Mouse (Mus musculus): ENCODE results near the gene Gh. TPM values are rescaled to one million over a fixed set of nuclear protein-coding genes. Genes with fewer than 3 reads are reported as not detected.

The Gh gene
- not detected for polyA plus RNA-seq (2017; shearing (Covaris generic))

DNA sequence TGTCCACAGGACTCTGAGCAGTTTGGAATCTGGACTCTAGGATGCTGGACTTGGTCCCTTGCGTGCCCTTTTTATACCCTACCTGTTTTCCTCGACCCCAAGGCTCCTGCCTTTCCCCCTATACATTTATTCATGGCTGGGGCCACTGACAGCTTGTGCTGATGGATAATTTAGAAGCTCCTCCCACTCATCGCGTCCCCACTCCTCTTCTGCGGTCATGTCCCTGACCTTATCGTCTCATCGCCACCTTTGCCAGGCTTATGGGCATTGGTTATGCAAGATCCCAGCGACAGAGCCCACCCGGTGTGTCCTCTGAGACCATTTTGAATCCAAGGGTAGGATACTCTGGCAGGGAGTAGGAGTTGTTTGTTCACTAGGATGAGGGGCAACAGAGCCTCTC lies at the start of gene Gh:
Gene Gh, minus strand, starts transcription at position 101 of the 400 bp plus-strand sequence.

DNA sequence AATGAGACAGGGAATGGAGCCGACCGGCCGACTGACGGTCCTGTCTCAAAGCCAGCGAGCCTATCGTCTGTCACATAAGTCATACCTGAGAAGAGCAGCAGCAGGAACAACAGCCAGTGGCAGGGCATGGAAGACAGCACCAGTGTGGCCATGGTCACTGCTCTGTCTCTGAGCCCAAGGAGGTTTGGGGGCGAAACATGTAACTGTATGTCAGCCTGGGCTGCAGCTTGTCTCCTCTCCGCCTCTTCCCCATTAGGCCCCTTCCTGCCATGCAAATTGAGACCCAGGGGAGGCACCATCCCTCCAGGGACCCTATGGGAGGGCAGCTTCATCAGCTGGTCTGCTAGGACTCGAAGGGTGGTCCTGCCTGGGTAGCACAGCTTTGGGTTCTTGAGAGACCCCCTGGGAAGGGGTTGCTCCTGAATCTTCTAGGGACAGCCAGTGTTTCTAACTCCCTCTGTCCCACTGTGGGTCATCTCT lies 12.7 kb upstream of the Gh start, which contains the start of gene Cd79b:
Gene Cd79b, minus strand, starts transcription at position 430 of the 480 bp plus-strand sequence.

DNA sequence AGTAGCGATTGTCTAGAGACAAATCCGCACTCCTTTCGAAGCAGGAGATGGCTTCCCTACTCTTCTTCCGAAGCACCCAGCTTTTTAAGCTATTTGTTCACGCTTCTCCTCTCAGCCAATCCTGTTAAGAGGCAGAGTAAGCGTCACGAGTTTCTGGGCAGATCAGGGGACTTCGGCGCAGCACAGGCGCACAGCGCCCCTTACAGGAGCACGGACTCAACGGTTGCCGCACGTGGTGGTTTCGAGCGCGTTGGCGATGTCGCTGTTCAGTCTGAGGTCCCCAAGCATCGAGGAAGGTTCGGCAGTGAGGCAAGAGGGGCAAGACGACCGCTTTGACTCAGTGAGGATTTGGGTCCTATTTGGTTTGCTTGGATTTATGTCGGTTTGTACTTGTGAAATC lies 25.2 kb downstream of the Gh start, which contains the start of gene Tcam1:
Gene Tcam1, plus strand, starts transcription at position 219 of the 400 bp plus-strand sequence.

DNA sequence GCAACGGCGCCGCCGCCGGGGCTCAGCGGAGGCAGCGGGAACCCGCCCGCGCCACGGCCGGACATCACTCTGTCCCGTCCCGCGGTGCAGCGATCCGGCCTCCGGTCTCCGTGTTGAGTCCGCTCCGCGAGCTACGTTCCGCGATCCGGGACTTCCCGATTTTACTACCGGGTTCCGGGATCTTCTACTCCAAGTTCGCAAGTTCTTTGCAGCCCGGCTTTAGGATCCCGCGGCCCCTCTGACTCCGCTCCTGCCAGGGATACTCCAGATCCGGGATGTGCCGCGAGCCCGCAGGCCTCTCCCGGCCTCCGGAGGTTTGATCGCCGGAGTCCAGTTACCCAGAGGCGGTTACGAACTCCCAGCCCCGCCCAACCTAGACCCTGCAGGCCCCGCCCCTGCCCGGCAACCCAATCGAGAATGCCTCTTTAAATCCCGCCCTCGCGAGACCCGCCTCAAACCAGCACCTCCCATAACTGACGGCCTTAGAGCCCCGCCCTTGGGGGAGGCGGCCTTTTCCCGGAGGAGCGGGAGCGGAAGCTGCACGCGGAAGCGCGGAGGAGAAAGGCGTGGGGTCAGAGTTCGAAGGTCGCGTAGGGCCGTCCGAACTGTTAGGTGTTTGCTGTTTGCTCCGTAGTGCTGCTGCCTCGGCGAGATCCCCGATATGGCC lies 28.9 kb downstream of the Gh start, which contains the start of gene Smarcd2:
Gene Smarcd2, minus strand, starts transcription at position 329 of the 667 bp plus-strand sequence.

DNA sequence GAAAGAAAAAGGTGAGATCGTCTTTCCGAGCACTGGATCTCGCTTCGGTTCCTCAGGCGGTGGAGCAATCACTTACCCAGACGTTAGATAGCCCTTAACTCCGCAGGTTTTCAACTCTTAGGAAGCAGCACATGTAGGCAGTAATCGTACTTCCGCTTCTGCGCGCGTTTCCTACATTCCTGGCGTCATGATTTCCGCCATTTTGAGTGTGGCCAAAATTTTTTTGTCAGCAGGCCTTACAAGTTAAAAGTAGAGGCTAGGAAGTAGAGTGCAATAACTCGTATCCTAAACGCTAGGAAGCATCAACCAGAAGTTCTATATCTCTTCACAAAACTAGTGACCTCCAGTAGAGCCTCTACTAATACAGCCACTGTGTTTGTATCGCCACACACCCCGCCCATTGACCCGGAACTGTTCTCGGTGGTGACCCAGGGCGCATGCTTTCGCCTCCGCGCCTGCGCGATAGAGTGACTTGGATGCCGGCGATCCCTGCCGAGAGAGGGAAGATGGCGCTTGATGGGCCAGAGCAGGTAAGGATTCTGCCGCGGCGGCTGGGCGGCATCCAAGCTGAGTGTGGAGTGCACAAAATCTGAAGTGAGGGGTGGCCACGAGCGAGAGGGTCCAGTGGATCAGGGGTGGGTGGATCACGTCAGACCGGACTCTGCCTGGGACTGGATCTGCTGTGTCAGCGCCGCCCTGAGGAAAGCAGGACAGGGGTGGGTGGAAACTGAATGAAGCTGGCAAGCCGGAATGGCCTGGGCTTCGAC lies 45.8 kb downstream of the Gh start, which contains the start of the genes Ftsj3 and Psmc5:
Gene Ftsj3, minus strand, starts transcription at position 395 of the 767 bp plus-strand sequence.
Gene Psmc5, plus strand, starts transcription at position 470 of the 767 bp plus-strand sequence.

Other genes with a start within 250 kb of the Gh start
- gene Taco1, start 235.8 kb downstream of the Gh start, polyA plus RNA-seq (2017; shearing (Covaris generic)) = 16.8 TPM
- gene Map3k3, start 217.3 kb downstream of the Gh start, polyA plus RNA-seq (2017; shearing (Covaris generic)) = 15.1 TPM
- 1.4 TPM for gene Gm10840, start 141.0 kb downstream of the Gh start, polyA plus RNA-seq (2017; shearing (Covaris generic))
- gene Limd2, start 141.0 kb downstream of the Gh start, polyA plus RNA-seq (2017; shearing (Covaris generic)) = 784 TPM
- gene Strada, start 99.7 kb downstream of the Gh start, polyA plus RNA-seq (2017; shearing (Covaris generic)) = 42.8 TPM
- gene Ccdc47, start 85.5 kb downstream of the Gh start, polyA plus RNA-seq (2017; shearing (Covaris generic)) = 129 TPM
- 67.6 TPM for gene Ddx42, start 84.9 kb downstream of the Gh start, polyA plus RNA-seq (2017; shearing (Covaris generic))
- 86.8 TPM for gene Ftsj3, start 45.8 kb downstream of the Gh start, polyA plus RNA-seq (2017; shearing (Covaris generic))
- 202 TPM for gene Psmc5, start 45.7 kb downstream of the Gh start, polyA plus RNA-seq (2017; shearing (Covaris generic))
- 9.2 TPM for gene Smarcd2, start 28.9 kb downstream of the Gh start, polyA plus RNA-seq (2017; shearing (Covaris generic))
- gene Tcam1, start 25.2 kb downstream of the Gh start, polyA plus RNA-seq (2017; shearing (Covaris generic)) = 0.17 TPM
- 40.6 TPM for gene Cd79b, start 12.9 kb upstream of the Gh start, polyA plus RNA-seq (2017; shearing (Covaris generic))
- not detected for gene Scn4a, start 51.4 kb upstream of the Gh start, polyA plus RNA-seq (2017; shearing (Covaris generic))
- gene Prr29, start 63.6 kb upstream of the Gh start, polyA plus RNA-seq (2017; shearing (Covaris generic)) = 0.36 TPM
- gene Icam2, start 86.2 kb upstream of the Gh start, polyA plus RNA-seq (2017; shearing (Covaris generic)) = 126 TPM
- 1.4 TPM for gene Ern1, start 186.0 kb upstream of the Gh start, polyA plus RNA-seq (2017; shearing (Covaris generic))

All from CD4-positive, CD25-positive, alpha-beta regulatory T cell, adult 9 weeks (primary cell).